Mouse (Mus musculus): ENCODE results near the gene Irak2.

Irak2 gene

GRCm38 (mm10) chr6:113632863-113633262 is 5.4 kb upstream of the Irak2 start:
- in situ Hi-C loops (cut with MboI; ENCODE audit: low sequenced_read_pairs), result no loop called here

GRCm38 (mm10) chr6:113639201-113639600 is 934 bp downstream of the Irak2 start:
- in situ Hi-C loops (cut with MboI; ENCODE audit: low sequenced_read_pairs), result loop anchor here (5.0 kb wide), 1 partner anchor 38 kb away; no protein-coding TSS in a partner anchor

GRCm38 (mm10) chr6:113642605-113643004 is 4.3 kb downstream of the Irak2 start:
- in situ Hi-C loops (cut with MboI; ENCODE audit: low sequenced_read_pairs), result no loop called here

- in situ Hi-C loops (cut with MboI; ENCODE audit: low sequenced_read_pairs), result no loop called here
These were observed 4.8 kb downstream of the Irak2 start for GRCm38 (mm10) chr6:113643021-113643420.

- in situ Hi-C loops (cut with MboI; ENCODE audit: low sequenced_read_pairs), result no loop called here
These were observed 5.7 kb downstream of the Irak2 start for GRCm38 (mm10) chr6:113643967-113644366.

- in situ Hi-C loops (cut with MboI; ENCODE audit: low sequenced_read_pairs), result no loop called here
These were observed 6.5 kb downstream of the Irak2 start for GRCm38 (mm10) chr6:113644808-113645207.

GRCm38 (mm10) chr6:113649346-113650196 is 11.3 kb downstream of the Irak2 start:
- in situ Hi-C loops (cut with MboI; ENCODE audit: low sequenced_read_pairs), result no loop called here

GRCm38 (mm10) chr6:113650197-113650640 is 12.0 kb downstream of the Irak2 start:
- in situ Hi-C loops (cut with MboI; ENCODE audit: low sequenced_read_pairs), result no loop called here

- in situ Hi-C loops (cut with MboI; ENCODE audit: low sequenced_read_pairs), result no loop called here
These were observed 13.4 kb downstream of the Irak2 start for GRCm38 (mm10) chr6:113651626-113652025.

GRCm38 (mm10) chr6:113653551-113653950 is 15.3 kb downstream of the Irak2 start:
- in situ Hi-C loops (cut with MboI; ENCODE audit: low sequenced_read_pairs), result no loop called here

- in situ Hi-C loops (cut with MboI; ENCODE audit: low sequenced_read_pairs), result no loop called here
These were observed 15.8 kb downstream of the Irak2 start for GRCm38 (mm10) chr6:113654102-113654501.

- in situ Hi-C loops (cut with MboI; ENCODE audit: low sequenced_read_pairs), result no loop called here
These were observed 16.6 kb downstream of the Irak2 start for GRCm38 (mm10) chr6:113654753-113655397.

GRCm38 (mm10) chr6:113655475-113655874 is 17.2 kb downstream of the Irak2 start:
- in situ Hi-C loops (cut with MboI; ENCODE audit: low sequenced_read_pairs), result no loop called here

- in situ Hi-C loops (cut with MboI; ENCODE audit: low sequenced_read_pairs), result no loop called here
These were observed 18.6 kb downstream of the Irak2 start for GRCm38 (mm10) chr6:113656847-113657246.

GRCm38 (mm10) chr6:113658226-113658625 is 20.0 kb downstream of the Irak2 start:
- in situ Hi-C loops (cut with MboI; ENCODE audit: low sequenced_read_pairs), result no loop called here

GRCm38 (mm10) chr6:113659648-113660491 is 21.6 kb downstream of the Irak2 start:
- in situ Hi-C loops (cut with MboI; ENCODE audit: low sequenced_read_pairs), result no loop called here

- in situ Hi-C loops (cut with MboI; ENCODE audit: low sequenced_read_pairs), result no loop called here
These were observed 22.5 kb downstream of the Irak2 start for GRCm38 (mm10) chr6:113660492-113661352.

- in situ Hi-C loops (cut with MboI; ENCODE audit: low sequenced_read_pairs), result no loop called here
These were observed 23.3 kb downstream of the Irak2 start for GRCm38 (mm10) chr6:113661353-113662241.
